Mouse (Mus musculus) ES-E14 (cell line): Measurements from ENCODE around the gene Ccdc3.

Source experiments
- CHD2 ChIP-seq: IDR thresholded peaks from 2 replicates; pipeline ENCODE4 v1.6.1; 2014; ENCODE audit warnings: mild to moderate bottlenecking, low read depth, low read length, inconsistent platforms
- HCFC1 ChIP-seq: IDR thresholded peaks from 2 replicates; pipeline ENCODE4 v1.6.1; 2012; ENCODE audit warnings: low read length, inconsistent platforms, borderline replicate concordance; ENCODE audit not compliant: insufficient read depth
- ZC3H11A ChIP-seq: IDR thresholded peaks from 2 replicates; pipeline ENCODE4 v1.6.1; 2012; ENCODE audit warnings: low read depth, mild to moderate bottlenecking, inconsistent platforms, low read length, borderline replicate concordance
- ZNF384 ChIP-seq: IDR thresholded peaks from 2 replicates; pipeline ENCODE4 v1.6.1; 2012; ENCODE audit warnings: low read depth, low read length, inconsistent platforms

GRCm38 (mm10) chr2:5134959-5135743 is 2.4 kb upstream of the Ccdc3 start:
- TF ChIP-seq HCFC1 (no peak), CHD2 (no peak), ZC3H11A (no peak), ZNF384 (no peak)
